Mouse (Mus musculus) ES-Bruce4 (cell line): ENCODE data around the gene Erc2.

Source experiments
- CTCF ChIP-seq: IDR thresholded peaks from one replicate; pipeline ENCODE4 v1.8.1; 2011; ENCODE audit warnings: low read depth, low read length
- EP300 ChIP-seq: IDR thresholded peaks from 2 replicates; pipeline ENCODE4 v1.6.1; 2011; ENCODE audit warnings: low read depth, low read length; ENCODE audit not compliant: insufficient read depth
- POLR2A ChIP-seq: IDR thresholded peaks from one replicate; pipeline ENCODE4 v1.8.1; 2011; ENCODE audit warnings: low read length; ENCODE audit not compliant: insufficient read depth

DNA sequence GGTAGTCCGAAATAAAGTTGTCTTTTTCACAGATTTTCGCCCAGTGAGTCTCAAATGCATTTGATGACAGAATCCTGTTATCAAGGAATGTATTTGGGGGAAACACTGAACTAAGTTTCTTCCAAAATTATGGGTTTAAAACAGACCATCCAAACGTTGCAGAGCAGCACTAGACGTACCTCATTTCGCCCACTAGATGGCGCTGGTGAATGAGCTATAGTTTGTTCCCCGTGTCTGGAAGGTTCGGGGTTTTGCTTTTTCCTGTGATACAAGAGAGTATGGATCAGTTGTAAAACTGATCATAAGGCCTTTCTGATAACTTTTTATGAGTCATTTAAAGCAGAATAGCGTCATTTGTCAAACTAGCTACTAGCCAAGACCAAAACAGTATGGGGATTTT lies 185.9 kb downstream of the Erc2 start:
- TF ChIP-seq CTCF (peak; percentile 61), POLR2A (no peak), EP300 (no peak)
